Mouse (Mus musculus): ENCODE data around the gene Tspan5. TPM values are rescaled to one million over a fixed set of nuclear protein-coding genes. Genes with fewer than 3 reads are reported as not detected.

Tspan5 gene
- polyA plus RNA-seq, 1 experiment, result 67.1 TPM

DNA sequence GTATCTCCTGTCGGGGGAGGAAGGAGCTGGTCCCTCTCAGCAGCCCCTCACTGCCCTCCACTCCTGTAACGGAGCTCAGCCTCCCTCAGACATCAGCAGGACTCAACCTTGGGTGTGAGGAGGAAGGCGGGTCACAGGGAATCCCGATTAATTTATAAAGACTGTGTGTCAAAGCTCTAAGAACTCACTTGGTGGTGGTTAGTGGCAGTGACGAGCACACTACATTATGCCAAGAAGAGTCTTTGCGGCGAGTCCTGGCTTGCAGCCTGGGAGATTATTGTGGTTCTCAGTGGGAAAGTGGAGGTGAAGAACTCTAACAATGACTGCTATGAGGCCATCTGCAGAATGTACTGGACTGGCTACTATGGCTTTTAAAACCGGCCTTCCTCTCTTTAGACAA lies 184.2 kb downstream of the Tspan5 start:
- no peak for DNase-seq (ENCODE audit: low spot score)

DNA sequence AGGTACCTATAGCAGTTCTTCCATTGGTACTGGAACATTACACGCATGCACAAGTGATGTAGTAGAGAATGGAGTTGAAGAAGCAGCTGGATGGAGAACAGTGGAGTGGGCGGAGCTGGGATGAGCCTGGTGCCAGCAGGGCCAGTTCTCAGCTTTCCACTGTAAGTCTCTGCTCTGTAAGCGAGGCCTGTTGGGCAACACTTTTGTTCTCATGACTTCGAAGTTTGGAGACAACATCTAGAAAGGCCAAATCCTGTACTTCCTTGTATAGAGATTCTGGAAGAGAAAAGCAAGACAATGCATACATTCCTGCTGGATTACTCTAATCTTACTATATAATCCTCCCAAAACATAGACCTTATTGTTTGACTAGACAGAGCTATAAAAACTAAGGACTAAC lies 185.4 kb downstream of the Tspan5 start:
- DNase-seq (ENCODE audit: low spot score), result no peak

DNA sequence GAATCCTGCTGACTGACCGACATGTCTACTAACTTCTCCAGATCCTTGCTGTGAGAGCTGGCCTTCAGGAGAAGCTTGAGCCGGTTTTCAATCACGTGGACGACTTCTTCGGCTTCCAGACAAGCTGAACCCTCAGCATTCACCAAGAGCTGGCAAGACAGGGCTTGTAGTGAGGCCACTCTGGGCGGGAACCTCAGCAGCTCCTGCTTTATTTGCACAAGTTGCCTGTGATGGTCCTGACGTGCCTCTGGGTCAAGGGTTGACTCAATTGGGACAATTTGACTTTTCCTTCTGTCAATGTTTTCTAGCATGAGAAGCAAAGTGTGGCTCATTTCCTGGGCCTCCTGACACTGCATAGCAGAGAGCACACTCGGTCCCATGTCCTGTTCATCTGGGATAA lies 194.8 kb downstream of the Tspan5 start:
- DNase-seq (ENCODE audit: low spot score), result no peak

DNA sequence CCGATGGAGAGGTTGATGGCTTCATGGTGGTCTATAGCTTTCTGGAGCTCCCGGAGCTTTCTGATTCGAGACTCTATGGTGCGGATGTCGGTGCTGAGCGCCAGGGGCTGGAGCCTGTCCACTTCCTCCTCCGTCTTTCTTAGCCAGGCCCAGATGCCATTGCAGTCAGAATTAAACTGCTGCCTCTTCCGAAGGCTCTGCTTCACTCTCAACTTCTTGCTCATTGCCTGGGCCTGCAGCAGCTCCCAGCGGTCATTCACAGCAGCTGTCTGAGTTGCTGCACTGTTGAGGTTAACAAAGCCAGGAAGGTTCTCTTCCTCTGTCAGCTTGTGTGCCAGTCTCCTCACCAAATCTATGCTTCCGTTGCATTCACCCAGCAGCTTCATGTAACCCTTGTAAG lies 195.2 kb downstream of the Tspan5 start:
- DNase-seq (ENCODE audit: low spot score), result no peak

DNA sequence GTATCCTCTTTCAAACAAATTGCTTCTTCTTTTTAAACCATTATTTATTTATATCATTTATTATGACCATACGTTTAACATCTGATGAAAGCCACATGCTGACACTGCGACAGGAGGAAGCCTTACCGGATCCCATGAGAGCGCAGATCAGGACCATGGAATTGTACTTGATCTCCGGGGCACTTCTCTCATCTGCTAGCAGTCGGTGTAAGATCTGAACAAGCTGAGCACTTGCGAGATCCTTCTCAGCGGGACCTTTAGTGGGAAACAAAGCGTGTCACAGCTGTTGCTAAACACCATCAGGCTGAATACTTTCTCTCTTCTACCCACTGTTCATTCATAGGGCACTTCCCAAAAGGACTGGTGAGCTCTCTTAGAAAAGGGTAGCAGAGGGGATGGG lies 199.6 kb downstream of the Tspan5 start:
- DNase-seq (ENCODE audit: low spot score), result no peak

DNA sequence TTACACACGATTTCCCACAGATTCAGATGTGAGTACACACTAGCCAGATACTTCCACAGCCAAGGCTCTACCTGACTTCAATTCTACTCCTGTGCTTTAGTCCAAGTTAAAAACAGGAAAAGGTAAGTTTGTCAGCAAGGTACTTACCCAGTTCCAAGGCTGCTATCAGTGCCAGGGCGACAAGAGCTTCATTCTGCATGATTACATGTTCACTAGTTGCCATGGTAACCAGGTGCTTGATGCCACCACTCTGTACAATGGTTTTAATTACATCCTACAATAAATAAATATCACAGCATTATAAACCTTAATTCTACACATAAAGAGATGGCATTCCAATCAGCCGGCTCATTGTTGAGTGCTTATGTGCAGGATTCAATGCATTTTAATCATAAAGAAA lies 203.5 kb downstream of the Tspan5 start:
- DNase-seq (ENCODE audit: low spot score), result no peak

DNA sequence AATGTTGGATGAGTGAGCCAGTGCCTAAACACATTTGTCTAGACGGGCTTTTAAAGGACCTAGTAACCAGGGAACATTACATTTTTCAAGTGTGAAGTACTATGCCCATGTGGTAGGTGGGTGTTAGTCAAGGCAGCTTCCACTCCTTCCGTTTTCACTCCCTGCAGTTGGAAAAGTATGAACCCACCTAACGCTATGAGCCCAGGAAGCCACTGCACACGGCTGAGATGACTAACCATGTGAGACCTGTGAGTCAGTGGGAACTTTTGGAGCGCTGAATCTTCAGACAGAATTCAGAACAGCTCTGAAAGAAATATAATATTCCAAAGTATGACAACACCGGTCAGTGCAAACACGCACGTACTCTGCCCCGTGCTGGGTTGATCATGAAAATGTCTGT lies 207.1 kb downstream of the Tspan5 start:
- DNase-seq (ENCODE audit: low spot score), result no peak

DNA sequence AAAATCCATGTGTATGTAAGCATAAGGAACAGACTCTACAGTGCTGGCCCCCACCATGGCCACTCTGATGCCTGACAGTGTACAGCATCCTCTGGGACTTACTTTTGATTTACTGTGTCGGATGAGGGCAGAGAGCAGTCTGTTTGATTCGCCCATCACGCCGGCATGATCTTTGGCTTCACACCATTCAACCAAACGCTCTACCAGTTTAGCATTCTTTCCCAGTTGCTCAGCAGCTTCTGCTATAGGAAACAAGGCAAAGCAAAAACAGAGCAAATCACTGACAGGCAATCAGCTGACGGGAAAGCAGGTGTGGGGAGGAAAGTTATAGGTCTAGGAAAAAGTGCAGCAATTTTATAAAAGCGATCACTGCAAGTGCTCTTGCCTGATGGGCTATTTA lies 213.2 kb downstream of the Tspan5 start:
- no peak for DNase-seq (ENCODE audit: low spot score)

Other genes starting within 250 kb of the Tspan5 start
- gene Eif4e, start 216.0 kb upstream of the Tspan5 start, polyA plus RNA-seq (2012; rRNA removed), result 86.6 and 98.2 TPM in 2 replicates

Data from urinary bladder, adult 2 months (tissue).